Comparison of ENCODE assay signal across 13 mouse cellular contexts in genomic region chr2:45063300-45063890, GRCm38 (mm10). TPM values are rescaled to one million over a fixed set of nuclear protein-coding genes. Genes with fewer than 3 reads are reported as not detected.
A peak's percentile ranks its signal among the peaks of the same experiment; 100 is the strongest.
DNase-seq lines count a peak whose midpoint lies in the region; ATAC-seq lines count a peak whose summit lies in the region.
"Had no signal": no experiment of that assay in that cellular context is flagged by ENCODE, and none has a peak within 500 bp of the region (broad histone marks: within the 10 kb centered on the region; RNA-seq: fewer than 3 reads in every experiment).

No protein-coding gene starts in this region.

- no peaks in the 10 kb centered on the region for H3K9me3 ChIP-seq in hindbrain, embryonic 10.5 days
- H3K9me3 ChIP-seq in hindbrain, embryonic 16.5 days (ENCODE audit: control insufficient read depth, low read length), result no peaks in the 10 kb centered on the region
- no peaks in the 10 kb centered on the region for H3K9me3 ChIP-seq in midbrain, embryonic 12.5 days
- no peaks in the 10 kb centered on the region for H3K9me3 ChIP-seq in midbrain, embryonic 16.5 days (replicated peaks; ENCODE audit: control insufficient read depth, low read length, poor library complexity, severe bottlenecking)
- no peaks in the 10 kb centered on the region for H3K9me3 ChIP-seq in neural tube, embryonic 13.5 days
- H3K9me3 ChIP-seq: embryonic facial prominence, embryonic 15.5 days; limb, embryonic 15.5 days had no signal

- DNase-seq in embryo, embryonic 10 days (ENCODE audit: low spot score), result peak; percentile 61
- no peak for DNase-seq in embryo, embryonic 11 days
- DNase-seq in hindbrain, embryonic 10.5 days (ENCODE audit: low spot score), result no peak
- no peak for DNase-seq in gastrocnemius, adult 18-20 months (ENCODE audit: low spot score)
- DNase-seq: cerebellum, adult 2 months; lung, postnatal 36 days had no signal

- H3K4me3 ChIP-seq in hindbrain, embryonic 10.5 days, result no peak overlapping the region
- H3K4me3 ChIP-seq in hindbrain, embryonic 16.5 days (ENCODE audit: low read length), result no peak overlapping the region
- H3K4me3 ChIP-seq in midbrain, embryonic 12.5 days, result no peak overlapping the region
- no peak overlapping the region for H3K4me3 ChIP-seq in midbrain, embryonic 16.5 days (ENCODE audit: low read depth, low read length)
- H3K4me3 ChIP-seq in neural tube, embryonic 13.5 days, result no peak overlapping the region
- H3K4me3 ChIP-seq: embryonic facial prominence, embryonic 15.5 days; limb, embryonic 15.5 days had no signal

- no peak for ATAC-seq in hindbrain, embryonic 16.5 days
- 0 out of 2 replicates have a peak, but pooled peaks have one; percentile 38 for ATAC-seq in midbrain, embryonic 12.5 days (ENCODE audit: low FRiP score, low read depth)
- ATAC-seq in midbrain, embryonic 16.5 days, result no peak
- no peak for ATAC-seq in neural tube, embryonic 13.5 days (ENCODE audit: low read depth)
- ATAC-seq: intestine, embryonic 16.5 days had no signal

- no peak overlapping the region for H3K4me2 ChIP-seq in hindbrain, embryonic 16.5 days (ENCODE audit: low read length)
- H3K4me2 ChIP-seq in midbrain, embryonic 12.5 days (replicated peaks), result no peak overlapping the region
- no peak overlapping the region for H3K4me2 ChIP-seq in midbrain, embryonic 16.5 days (ENCODE audit: low read length)
- H3K4me2 ChIP-seq in neural tube, embryonic 13.5 days, result no peak overlapping the region
- H3K4me2 ChIP-seq: embryonic facial prominence, embryonic 15.5 days; limb, embryonic 15.5 days had no signal

- peak overlapping the region; percentile 79 for H3K27ac ChIP-seq in hindbrain, embryonic 10.5 days
- H3K27ac ChIP-seq in hindbrain, embryonic 16.5 days (ENCODE audit: low read depth, low read length), result no peak overlapping the region
- H3K27ac ChIP-seq in midbrain, embryonic 12.5 days (replicated peaks), result peak overlapping the region; percentile 20; the same call in 1 of the 2 replicates
- no peak overlapping the region for H3K27ac ChIP-seq in midbrain, embryonic 16.5 days (ENCODE audit: low read length)
- peak overlapping the region; percentile 38; the same call in 1 of the 2 replicates for H3K27ac ChIP-seq in neural tube, embryonic 13.5 days (replicated peaks)
- H3K27ac ChIP-seq: embryonic facial prominence, embryonic 15.5 days; limb, embryonic 15.5 days had no signal

- H3K27me3 ChIP-seq in hindbrain, embryonic 10.5 days (ENCODE audit: insufficient read depth, poor library complexity, severe bottlenecking), result no peaks in the 10 kb centered on the region
- H3K27me3 ChIP-seq in hindbrain, embryonic 16.5 days (replicated peaks; ENCODE audit: control insufficient read depth, insufficient read depth, low read length), result no peaks in the 10 kb centered on the region
- no peaks in the 10 kb centered on the region for H3K27me3 ChIP-seq in midbrain, embryonic 12.5 days
- H3K27me3 ChIP-seq in midbrain, embryonic 16.5 days (ENCODE audit: control insufficient read depth, insufficient read depth, low read depth, low read length), result no peaks in the 10 kb centered on the region
- no peaks in the 10 kb centered on the region for H3K27me3 ChIP-seq in neural tube, embryonic 13.5 days
- H3K27me3 ChIP-seq: embryonic facial prominence, embryonic 15.5 days; limb, embryonic 15.5 days had no signal

- WGBS in hindbrain, embryonic 10.5 days, result 10% methylated on average over 7 of the region's 7 CpGs
- WGBS in hindbrain, embryonic 16.5 days, result 17% methylated on average over 7 of the region's 7 CpGs
- WGBS in midbrain, embryonic 12.5 days, result 11% methylated on average over 7 of the region's 7 CpGs
- 9% methylated on average over 7 of the region's 7 CpGs for WGBS in midbrain, embryonic 16.5 days
- WGBS in neural tube, embryonic 13.5 days, result 5% methylated on average over 7 of the region's 7 CpGs

- H3K4me1 ChIP-seq in hindbrain, embryonic 10.5 days (replicated peaks), result peaks cover 83% of the 10 kb centered on the region
- peaks cover 16% of the 10 kb centered on the region for H3K4me1 ChIP-seq in hindbrain, embryonic 16.5 days (ENCODE audit: control insufficient read depth, insufficient read depth, low read depth, low read length)
- H3K4me1 ChIP-seq in midbrain, embryonic 12.5 days, result peaks cover 60% of the 10 kb centered on the region
- peaks cover 15% of the 10 kb centered on the region for H3K4me1 ChIP-seq in midbrain, embryonic 16.5 days (ENCODE audit: control insufficient read depth, insufficient read depth, low read length)
- H3K4me1 ChIP-seq in neural tube, embryonic 13.5 days (replicated peaks), result peaks cover 58% of the 10 kb centered on the region

- H3K36me3 ChIP-seq in hindbrain, embryonic 10.5 days, result peaks cover 29% of the 10 kb centered on the region
- H3K36me3 ChIP-seq in hindbrain, embryonic 16.5 days (ENCODE audit: control insufficient read depth, insufficient read depth, low read length), result no peaks in the 10 kb centered on the region
- 0 out of 2 replicates have a peak, but pooled peaks cover 4% of the 10 kb centered on the region for H3K36me3 ChIP-seq in midbrain, embryonic 12.5 days
- no peaks in the 10 kb centered on the region for H3K36me3 ChIP-seq in midbrain, embryonic 16.5 days (ENCODE audit: control insufficient read depth, insufficient read depth, low read length)
- H3K36me3 ChIP-seq in neural tube, embryonic 13.5 days, result 0 out of 2 replicates have a peak, but pooled peaks cover 3% of the 10 kb centered on the region
- H3K36me3 ChIP-seq: embryonic facial prominence, embryonic 15.5 days; limb, embryonic 15.5 days had no signal

- H3K9ac ChIP-seq in hindbrain, embryonic 16.5 days (ENCODE audit: low read depth, low read length), result no peak overlapping the region
- no peak overlapping the region for H3K9ac ChIP-seq in midbrain, embryonic 12.5 days (replicated peaks)
- H3K9ac ChIP-seq in midbrain, embryonic 16.5 days (ENCODE audit: low read depth, low read length), result no peak overlapping the region
- H3K9ac ChIP-seq in neural tube, embryonic 13.5 days, result 0 out of 2 replicates have a peak overlapping the region, but pooled peaks have one; percentile 19
- H3K9ac ChIP-seq: embryonic facial prominence, embryonic 15.5 days; limb, embryonic 15.5 days had no signal

RNA-seq across cellular contexts. Expression of gene Zeb2, which starts 53.8 kb away (rescaled TPM):
- 49.3 and 54.1 TPM in 2 replicates for polyA plus RNA-seq in hindbrain, embryonic 10.5 days (2016; fragmentation: Nextera tagmentation; extraction: Ambion mirVana)
- 30.3 and 36.8 TPM in 2 replicates for polyA plus RNA-seq in hindbrain, embryonic 16.5 days (2015; fragmentation: Nextera tagmentation; extraction: Ambion mirVana)
- 66.6 and 68.7 TPM in 2 replicates for polyA plus RNA-seq in midbrain, embryonic 12.5 days (2016; fragmentation: Nextera tagmentation; extraction: Ambion mirVana)
- polyA plus RNA-seq in midbrain, embryonic 16.5 days (2015; fragmentation: Nextera tagmentation; extraction: Ambion mirVana), result 24.6 and 26.7 TPM in 2 replicates
- polyA plus RNA-seq in neural tube, embryonic 13.5 days (2015; fragmentation: Nextera tagmentation; extraction: Ambion mirVana), result 48.9 and 55.7 TPM in 2 replicates
- total RNA-seq in gastrocnemius, adult 18-20 months (2021), result 10 to 100 TPM; 34.8 to 49.2 TPM

Comparison
In these comparisons a context has a peak if more than half of its experiments do, and no peak if none do; other contexts are left out.
1. H3K27ac ChIP-seq: peak in hindbrain, embryonic 10.5 days (single experiment), midbrain, embryonic 12.5 days (single experiment) and neural tube, embryonic 13.5 days (single experiment); none in hindbrain, embryonic 16.5 days (single experiment) and midbrain, embryonic 16.5 days (single experiment).